Comparison of ENCODE assay signal across 9 mouse cellular contexts in the genomic region with DNA sequence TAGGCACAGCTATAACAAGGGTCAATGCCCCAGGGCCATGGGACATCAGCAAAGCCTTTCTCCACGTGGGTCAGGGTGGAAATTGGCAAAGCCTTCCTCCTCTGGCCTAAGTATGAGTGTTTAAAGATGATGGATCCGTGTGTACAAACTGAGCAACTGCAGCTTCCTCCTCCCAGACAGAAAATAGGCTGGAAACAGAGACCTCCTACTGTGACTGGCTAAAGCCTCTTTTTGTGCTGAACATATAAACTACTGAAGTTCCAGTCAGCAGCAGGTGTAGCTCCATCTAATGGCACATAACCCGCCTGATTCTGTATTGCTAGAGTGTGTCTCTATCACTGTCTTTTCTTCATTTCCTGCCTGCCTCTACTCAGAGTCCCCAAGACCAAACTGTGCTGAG.
"Had no signal": no experiment of that assay in that cellular context is flagged by ENCODE, and none has a peak within 500 bp of the region (broad histone marks: within the 10 kb centered on the region; RNA-seq: fewer than 3 reads in every experiment).

No protein-coding gene starts in this region.

- DNase-seq: left cerebral cortex, postnatal 4 days; liver; liver, embryonic 13.5 days; liver, postnatal 0 days; lung, adult 2 months; lung, embryonic 14.5 days; lung, postnatal 10 days; lung, postnatal 14 days; midbrain, embryonic 14.5 days had no signal
